Mouse (Mus musculus) heart, embryonic 16.5 days (tissue): ENCODE measurements around the gene Sncb. TPM values are rescaled to one million over a fixed set of nuclear protein-coding genes. Genes with fewer than 3 reads are reported as not detected.
"Not testable (repeated sequence)": the region's sequence is repeated elsewhere in the genome, so short reads cannot be mapped to it uniquely, and the experiment has no call there.

ENCODE experiments used
- ATAC-seq: fragments of 200-750 bp; cut with Nextera tagmentation; replicated peaks from 2 replicates; pipeline ENCODE4 v1.8.0; 2017; ENCODE audit warnings: moderate number of reproducible peaks; ENCODE audit not compliant: insufficient read depth, low FRiP score; ENCODE audit errors: extremely low read depth
- H3K27ac ChIP-seq: fragments of 300-500 bp; sonication (generic); 2 replicates; pipeline ENCODE4 v1.5.1; 2014; ENCODE audit warnings: mild to moderate bottlenecking, low read length, control low read depth, moderate library complexity
- H3K27me3 ChIP-seq: fragments of 300-500 bp; sonication (generic); 2 replicates; pipeline ENCODE4 v1.6.1; 2014; ENCODE audit warnings: low read length, mixed read lengths; ENCODE audit not compliant: control insufficient read depth, insufficient read depth
- H3K36me3 ChIP-seq: fragments of 300-500 bp; sonication (generic); 2 replicates; pipeline ENCODE4 v1.6.1; 2014; ENCODE audit not compliant: control insufficient read depth, insufficient read depth
- H3K4me1 ChIP-seq: fragments of 300-500 bp; sonication (generic); 2 replicates; pipeline ENCODE4 v1.6.1; 2014; ENCODE audit warnings: low read length, mixed read lengths; ENCODE audit not compliant: control insufficient read depth, insufficient read depth
- H3K4me2 ChIP-seq: fragments of 300-500 bp; sonication (generic); 2 replicates; pipeline ENCODE4 v1.6.1; 2014; ENCODE audit warnings: low read depth, mild to moderate bottlenecking, control low read depth, low read length
- H3K4me3 ChIP-seq: fragments of 300-500 bp; sonication (generic); 2 replicates; pipeline ENCODE4 v1.5.1; 2014; ENCODE audit warnings: mild to moderate bottlenecking, control low read depth, low read length
- H3K9ac ChIP-seq: fragments of 300-500 bp; sonication (generic); 2 replicates; pipeline ENCODE4 v1.6.1; 2014; ENCODE audit warnings: low read length, control low read depth
- H3K9me3 ChIP-seq: fragments of 300-500 bp; sonication (generic); replicated peaks from 2 replicates; pipeline ENCODE4 v1.6.1; 2016; ENCODE audit warnings: low read length; ENCODE audit not compliant: control insufficient read depth
- WGBS: fragments of 180-500 bp; shearing (Covaris S2); extraction: QIAGEN DNeasy Blood & Tissue Kit; methylation state at CpG from one replicate; pipeline ENCODE4 v1.1.7; 2014; 5-methylcytosine and 5-hydroxymethylcytosine counted together
- polyA plus RNA-seq: library from polyadenylated mRNA; unstranded; fragments of >200 nt; fragmentation: Nextera tagmentation; extraction: Ambion mirVana; gene quantifications from 2 replicates; pipeline ENCODE4 v1.2.1, GENCODE M21; 2015

Gene Sncb
- polyA plus RNA-seq, 1 experiment from 2014 or later, result not detected

GRCm38 (mm10) chr13:54788740-54789560, 22.6 kb upstream of the Sncb start, which contains the start of gene Tspan17:
Gene Tspan17 (plus strand): TSS chr13:54789377.
- peaks cover 22% of the 10 kb centered on the region for H3K27me3 ChIP-seq
- H3K4me3 ChIP-seq, result peak within 1 kb of the TSS; percentile 70
- peak within 1 kb of the TSS; percentile 68 for H3K9ac ChIP-seq
- H3K4me2 ChIP-seq, result peak within 1 kb of the TSS; percentile 97
- WGBS, result 2% methylated on average over 43 of the region's 49 CpGs
- H3K27ac ChIP-seq, result no peak within 1 kb of the TSS
- H3K4me1 ChIP-seq, result peaks cover 5% of the 10 kb centered on the region; the same call in 1 of the 2 replicates
- H3K36me3 ChIP-seq, result no peaks in the 10 kb centered on the region
- no peaks in the 10 kb centered on the region for H3K9me3 ChIP-seq
- peak; percentile 84 for ATAC-seq

DNA sequence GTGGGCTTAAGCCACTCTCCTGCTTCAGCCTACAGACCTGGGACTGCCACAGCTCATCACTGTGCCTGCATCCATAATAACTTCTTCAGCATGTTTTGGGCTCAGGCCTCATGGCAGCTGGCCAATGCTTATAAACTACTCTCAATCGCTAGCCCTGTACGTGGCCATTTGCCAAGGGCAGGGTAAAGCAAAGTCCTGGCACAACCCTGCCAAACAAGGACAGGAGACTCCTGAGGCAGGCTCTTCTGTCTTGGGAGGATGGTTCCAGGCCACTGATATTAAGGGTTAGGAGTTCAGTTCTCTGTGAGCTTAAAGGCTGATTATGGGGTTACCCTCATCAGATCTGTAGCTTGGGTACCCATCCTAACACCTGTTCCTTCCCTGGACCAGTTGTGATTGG, 21.2 kb upstream of the Sncb start:
- 33% methylated on average over 2 of the region's 2 CpGs for WGBS
- H3K36me3 ChIP-seq, ATAC-seq, H3K9me3 ChIP-seq, H3K4me2 ChIP-seq, H3K27ac ChIP-seq, H3K4me1 ChIP-seq, H3K4me3 ChIP-seq, H3K9ac ChIP-seq: not testable (repeated sequence)
- H3K27me3 ChIP-seq, result peaks cover 20% of the 10 kb centered on the region

GRCm38 (mm10) chr13:54783698-54784097, 17.3 kb upstream of the Sncb start, which contains the start of gene Eif4e1b:
Gene Eif4e1b (plus strand): TSS chr13:54783998.
- ATAC-seq, result no peak
- no peak within 1 kb of the TSS for H3K4me2 ChIP-seq
- H3K27me3 ChIP-seq, result peaks cover 2% of the 10 kb centered on the region
- no peak within 1 kb of the TSS for H3K9ac ChIP-seq
- H3K9me3 ChIP-seq, result no peaks in the 10 kb centered on the region
- H3K36me3 ChIP-seq, result no peaks in the 10 kb centered on the region
- WGBS, result 78% methylated on average over 4 of the region's 4 CpGs
- no peaks in the 10 kb centered on the region for H3K4me1 ChIP-seq
- H3K27ac ChIP-seq, result no peak within 1 kb of the TSS
- H3K4me3 ChIP-seq, result no peak within 1 kb of the TSS

DNA sequence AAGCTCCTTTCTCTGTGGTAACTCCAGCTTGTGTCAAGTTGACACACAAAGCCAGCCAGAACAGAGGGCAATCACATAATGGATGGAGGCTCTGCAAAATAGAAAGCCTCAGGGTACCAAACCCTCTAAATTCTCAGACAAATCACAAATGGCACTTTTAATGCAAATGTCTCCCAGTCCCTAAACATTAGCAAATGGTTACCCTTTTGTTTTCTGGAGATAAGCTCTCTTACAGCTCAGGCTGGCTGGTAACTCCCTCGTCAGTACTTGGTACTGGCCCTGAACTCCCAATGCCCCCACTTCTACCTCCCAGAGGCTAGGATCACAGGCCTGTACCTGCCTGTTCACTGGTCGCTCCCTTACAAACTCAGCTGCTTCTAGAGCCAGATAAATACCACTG, 16.8 kb upstream of the Sncb start:
- 35% methylated on average over 2 of the region's 2 CpGs for WGBS
- Histone ChIP-seq H3K27me3 (peaks cover 2% of the 10 kb centered on the region), H3K27ac (no peak overlapping the region), H3K4me3 (no peak overlapping the region), H3K9me3 (no peaks in the 10 kb centered on the region), H3K4me1 (no peaks in the 10 kb centered on the region), H3K9ac (no peak overlapping the region), H3K4me2 (no peak overlapping the region), H3K36me3 (no peaks in the 10 kb centered on the region)
- no peak for ATAC-seq

DNA sequence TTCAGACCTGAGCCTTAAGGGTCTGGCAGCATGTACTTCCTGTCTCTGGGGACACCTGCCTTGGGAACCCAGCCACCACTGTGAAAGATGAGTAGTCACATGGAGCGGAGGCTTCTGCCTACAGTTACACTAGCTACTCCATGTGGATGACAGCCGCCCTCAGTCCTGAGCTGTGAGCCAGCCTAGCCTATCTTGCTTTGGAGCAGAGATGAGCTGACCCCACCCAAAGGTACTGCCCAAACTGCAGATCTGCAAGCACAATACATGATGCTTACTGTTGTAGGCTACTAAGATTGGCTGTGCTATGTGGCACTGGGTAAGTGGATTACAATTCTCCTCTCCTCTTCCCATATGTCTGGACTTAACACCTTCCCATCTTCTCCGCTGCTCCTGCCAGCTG, 14.7 kb upstream of the Sncb start:
- Histone ChIP-seq H3K4me3 (no peak overlapping the region), H3K4me1 (no peaks in the 10 kb centered on the region), H3K9ac (no peak overlapping the region), H3K27me3 (peaks cover 2% of the 10 kb centered on the region; the same call in 1 of the 2 replicates), H3K27ac (no peak overlapping the region), H3K9me3 (no peaks in the 10 kb centered on the region), H3K36me3 (no peaks in the 10 kb centered on the region), H3K4me2 (no peak overlapping the region)
- WGBS, result 76% methylated on average over 3 of the region's 3 CpGs
- ATAC-seq, result no peak

- Histone ChIP-seq H3K4me1 (no peaks in the 10 kb centered on the region), H3K4me2 (no peak overlapping the region), H3K27ac (no peak overlapping the region), H3K9ac (no peak overlapping the region), H3K27me3 (peaks cover 2% of the 10 kb centered on the region; the same call in 1 of the 2 replicates), H3K4me3 (no peak overlapping the region), H3K36me3 (no peaks in the 10 kb centered on the region), H3K9me3 (no peaks in the 10 kb centered on the region)
- ATAC-seq, result no peak
- 72% methylated on average over 3 of the region's 3 CpGs for WGBS
These were observed 14.2 kb upstream of the Sncb start for GRCm38 (mm10) chr13:54780592-54780991.

DNA sequence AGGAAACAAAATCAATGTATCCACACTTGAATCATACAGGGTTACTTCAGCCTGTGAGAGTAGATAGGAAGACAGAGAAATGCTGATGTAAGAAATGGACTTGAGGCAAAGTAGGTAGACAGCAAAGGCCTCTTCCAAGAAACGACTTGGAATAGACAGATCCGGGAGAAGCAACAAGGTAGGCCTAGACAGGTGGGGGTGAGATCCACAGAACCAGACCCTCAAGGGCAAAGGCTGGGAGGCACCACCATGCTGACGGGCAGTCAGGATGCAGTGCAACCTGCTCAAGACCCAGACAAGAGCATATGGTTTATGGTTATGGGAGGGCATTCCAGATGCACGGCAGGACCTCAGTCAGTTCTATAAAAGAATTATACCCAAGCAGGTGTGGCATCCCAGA, 617 bp upstream of the Sncb start:
- H3K4me2 ChIP-seq, result no peak overlapping the region
- H3K9me3 ChIP-seq, result peaks cover 7% of the 10 kb centered on the region
- no peak overlapping the region for H3K27ac ChIP-seq
- peaks cover 54% of the 10 kb centered on the region for H3K27me3 ChIP-seq
- WGBS, result 79% methylated on average over 4 of the region's 4 CpGs
- no peak overlapping the region for H3K9ac ChIP-seq
- no peaks in the 10 kb centered on the region for H3K36me3 ChIP-seq
- H3K4me3 ChIP-seq, result no peak overlapping the region
- peaks cover 7% of the 10 kb centered on the region for H3K4me1 ChIP-seq
- ATAC-seq, result no peak

DNA sequence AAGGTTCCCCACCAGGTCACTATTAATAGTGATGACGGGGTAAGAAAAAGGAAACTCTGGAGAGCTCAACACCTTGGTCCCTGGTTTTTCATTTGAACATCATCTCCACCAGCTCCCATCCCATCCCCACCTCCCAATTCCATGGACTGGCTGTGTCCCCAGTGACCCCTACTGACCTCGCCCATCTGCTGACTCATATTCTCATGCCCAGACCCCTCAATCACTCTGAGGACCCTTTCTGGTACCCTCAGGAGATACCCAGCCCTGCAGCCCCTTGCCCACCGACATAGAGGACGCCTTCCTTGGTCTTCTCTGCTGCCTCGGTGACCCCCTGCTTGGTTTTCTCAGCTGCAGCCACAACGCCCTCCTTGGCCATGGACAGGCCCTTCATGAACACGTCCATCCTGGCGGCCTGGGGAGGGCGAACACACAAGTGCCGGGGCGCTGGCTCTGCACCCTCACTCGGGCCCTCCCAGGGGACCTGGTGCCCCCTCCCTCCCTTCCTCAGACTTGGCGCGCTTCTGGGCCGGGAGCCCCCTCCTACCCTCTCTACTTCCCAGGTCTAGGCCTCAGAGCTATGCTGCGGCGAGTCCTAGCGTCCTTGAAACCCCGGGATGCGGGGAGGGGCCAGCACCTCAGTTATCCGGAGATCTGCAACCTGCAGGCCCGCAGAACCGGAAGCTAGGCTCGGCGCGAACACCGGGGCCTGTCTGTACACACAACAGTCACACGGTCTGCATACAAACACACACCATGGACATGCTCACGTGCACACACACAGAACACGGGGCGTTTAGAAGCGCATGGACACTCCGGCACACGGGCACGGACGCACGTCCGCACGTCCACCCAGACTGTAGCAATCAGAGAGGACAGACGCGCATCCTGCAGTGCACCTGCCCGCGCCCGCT, 859 bp downstream of the Sncb start:
- H3K27me3 ChIP-seq, result peaks cover 64% of the 10 kb centered on the region
- no peak overlapping the region for H3K9ac ChIP-seq
- H3K4me1 ChIP-seq, result peaks cover 7% of the 10 kb centered on the region
- peak overlapping the region; percentile 56 for H3K4me2 ChIP-seq
- 5% methylated on average over 44 of the region's 44 CpGs for WGBS
- H3K9me3 ChIP-seq, result peaks cover 4% of the 10 kb centered on the region
- H3K27ac ChIP-seq, result no peak overlapping the region
- H3K36me3 ChIP-seq, result no peaks in the 10 kb centered on the region
- ATAC-seq, result no peak
- H3K4me3 ChIP-seq, result peak overlapping the region; percentile 34

DNA sequence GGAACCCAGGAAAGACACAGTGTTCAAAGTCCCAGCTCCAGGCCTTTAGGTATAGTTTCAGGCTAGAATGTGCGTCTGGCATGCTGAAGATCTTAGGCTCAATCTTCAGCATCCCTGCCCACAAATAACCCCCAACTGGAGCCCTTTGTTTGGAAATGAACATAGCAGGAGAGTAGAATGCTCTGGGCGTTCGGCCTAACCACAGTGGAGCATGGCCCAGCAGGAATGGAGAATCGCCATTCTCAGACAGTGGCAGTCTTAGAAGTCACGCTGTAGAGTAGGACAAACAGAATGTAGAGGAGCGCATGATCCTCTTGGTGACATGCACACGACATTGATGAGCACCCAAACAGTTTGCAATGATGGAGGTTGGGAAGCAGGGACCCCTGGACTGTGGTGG, 5.5 kb downstream of the Sncb start:
- H3K9me3 ChIP-seq, result no peaks in the 10 kb centered on the region
- H3K4me1 ChIP-seq, result peaks cover 5% of the 10 kb centered on the region
- H3K27ac ChIP-seq, result no peak overlapping the region
- H3K4me3 ChIP-seq, result no peak overlapping the region
- WGBS, result 78% methylated on average over 7 of the region's 7 CpGs
- H3K36me3 ChIP-seq, result no peaks in the 10 kb centered on the region
- ATAC-seq, result no peak
- peaks cover 74% of the 10 kb centered on the region for H3K27me3 ChIP-seq
- no peak overlapping the region for H3K4me2 ChIP-seq
- H3K9ac ChIP-seq, result no peak overlapping the region
